Mouse (Mus musculus) left cerebral cortex, postnatal 10 days (tissue): Measurements from ENCODE around the gene Ip6k2. TPM values are rescaled to one million over a fixed set of nuclear protein-coding genes. Genes with fewer than 3 reads are reported as not detected.

Experiments
- DNase-seq, 2 experiments: peaks; one replicate each; pipeline ENCODE4 v3.0.0; 2021 to 2022; ENCODE audit warnings: low spot score in 2 of 2, mixed read lengths in 1 of 2; ENCODE audit errors: extremely low spot score in 1 of 2
- intact Hi-C: fragments of 180-260 bp; cut with DNase I; formaldehyde crosslinking; loops from one replicate; pipeline ENCODE4 v1.15.1; 2025
- microRNA-seq: library from miRNA; unstranded; fragments of <30 nt; microRNA quantifications from one replicate; pipeline ENCODE4 v1.2.0, GENCODE M21; 2022
- total RNA-seq, 2 experiments: library from RNA; stranded (reverse); gene quantifications; 2 replicates each; pipeline ENCODE4 v1.2.3; 2021

Gene Ip6k2
- total RNA-seq, 2 experiments from 2014 or later: 165 to 170 TPM

DNA sequence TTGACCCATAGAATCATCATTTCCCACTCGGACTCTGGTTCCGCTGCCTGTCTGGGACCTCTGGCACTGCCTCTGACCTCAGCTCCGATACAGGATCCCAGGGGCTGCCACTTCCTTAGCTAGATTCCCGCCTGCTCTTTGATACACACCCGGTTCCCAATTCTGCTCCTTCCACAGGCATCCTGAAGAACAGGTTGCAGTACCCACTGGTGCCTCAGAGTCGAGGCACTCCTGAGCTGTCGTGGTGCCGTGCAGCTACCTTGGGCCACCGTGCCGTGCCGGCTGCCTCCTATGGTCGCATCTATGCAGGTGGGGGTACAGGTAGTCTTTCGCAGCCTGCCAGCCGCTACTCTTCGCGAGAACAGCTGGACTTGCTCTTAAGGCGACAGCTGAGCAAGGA lies 64.8 kb downstream of the Ip6k2 start:
- no peak for DNase-seq
- intact Hi-C loops: no loop called here

DNA sequence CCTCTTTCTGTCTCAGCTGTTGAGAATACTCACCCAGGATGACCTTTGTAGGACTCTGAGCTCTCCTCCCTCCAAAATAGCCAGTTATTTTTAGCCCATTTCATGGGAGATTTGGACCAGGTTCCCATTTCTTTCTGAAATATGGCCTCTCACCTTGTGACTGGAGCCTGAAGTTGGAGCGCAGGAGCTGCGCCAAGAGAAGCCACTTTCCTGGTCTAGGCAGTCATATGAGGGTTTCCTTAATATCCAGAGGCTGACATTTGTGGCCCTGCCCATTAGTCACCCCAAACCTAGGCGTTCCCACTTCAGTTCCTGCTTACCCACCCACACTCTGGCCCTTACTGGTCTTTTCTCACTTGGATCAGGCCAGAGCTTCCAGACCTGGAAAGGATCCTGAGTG lies 69.4 kb downstream of the Ip6k2 start, which contains the start of gene Slc26a6:
TSS of gene Slc26a6 (plus strand) at position 308 of the 400 bp plus-strand sequence.
- intact Hi-C loops: no loop called here
- DNase-seq: no peak

DNA sequence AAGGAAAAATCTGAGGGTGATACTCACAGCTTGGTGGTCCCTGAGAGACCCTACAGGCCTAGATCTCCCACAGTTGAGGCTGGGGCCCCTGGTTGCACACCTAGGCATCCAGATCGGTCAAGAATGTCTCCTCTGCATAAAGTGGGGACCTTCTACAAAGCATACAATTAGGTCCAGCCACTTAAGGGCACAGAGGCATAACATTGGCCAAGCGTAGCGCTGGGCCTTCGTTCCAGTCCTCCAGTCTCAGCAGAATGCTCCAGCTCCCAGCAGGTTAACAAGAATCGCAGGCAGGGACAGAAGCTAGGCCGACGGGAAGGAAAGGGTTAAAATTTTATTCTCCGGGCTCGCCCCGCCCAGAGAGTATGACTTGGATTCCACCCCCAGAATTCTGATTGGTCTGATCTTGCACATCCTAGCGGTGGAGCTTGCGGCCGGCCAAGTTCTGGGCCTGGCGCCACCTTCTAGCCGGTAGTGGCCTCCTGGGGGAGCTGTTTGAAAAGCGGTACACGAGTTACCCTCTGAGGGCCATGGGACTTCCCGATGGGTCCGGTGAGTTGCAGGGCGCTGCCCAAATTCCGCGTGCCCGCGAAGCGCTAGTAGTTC lies 70.1 kb downstream of the Ip6k2 start:
- peak; percentile 94 for DNase-seq
- intact Hi-C loops: no loop called here

DNA sequence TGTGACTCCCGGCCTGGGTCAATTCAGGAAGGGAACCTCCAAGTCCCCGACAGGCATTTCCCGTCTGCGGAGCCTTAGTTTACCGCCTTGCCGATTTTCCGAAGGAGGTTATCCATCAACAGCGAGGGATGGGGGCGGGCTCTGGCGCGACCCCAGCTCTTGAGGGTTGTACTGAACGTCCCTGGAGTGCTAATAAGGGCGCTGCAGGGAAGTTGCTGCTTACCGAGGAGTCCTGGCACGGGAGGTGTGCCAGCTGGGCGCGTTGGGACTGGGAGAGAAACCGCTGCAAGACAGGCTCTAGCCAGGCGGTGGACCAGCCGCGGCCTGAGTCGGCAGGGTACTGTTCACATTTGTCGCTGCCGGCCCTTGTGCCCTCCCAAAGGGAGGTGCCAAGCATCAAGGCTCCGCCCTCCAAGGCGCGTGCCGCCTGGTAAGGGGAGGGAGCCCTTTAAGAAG lies 70.7 kb downstream of the Ip6k2 start:
- intact Hi-C loops: no loop called here
- DNase-seq: peak; percentile 89 to 92

DNA sequence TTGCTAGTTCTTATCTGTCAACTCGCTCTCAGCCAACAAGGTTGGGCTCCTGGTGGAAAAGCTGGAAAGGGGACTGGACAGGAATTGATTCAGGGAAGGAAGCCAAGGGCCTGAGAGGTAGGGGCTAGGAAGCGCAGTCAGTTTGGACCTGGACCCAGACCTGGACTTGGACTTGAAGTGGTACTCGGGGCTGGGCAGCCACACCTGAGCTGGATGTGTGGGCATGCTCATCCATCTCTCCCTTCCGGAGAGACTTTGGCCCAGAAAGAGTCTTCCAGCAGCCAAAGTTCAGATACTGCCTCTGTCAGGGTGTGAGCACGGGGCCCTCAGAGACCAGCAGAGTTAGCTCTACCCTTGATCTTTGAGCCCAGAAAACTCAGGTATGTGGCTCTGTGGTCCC lies 71.7 kb downstream of the Ip6k2 start:
- DNase-seq: no peak
- intact Hi-C loops: no loop called here

Small RNAs within 50 kb of the gene (microRNA-seq; reads per million reads assigned to microRNA genes)
- not detected for gene Gm23156

Other genes starting within 250 kb of the Ip6k2 start
- gene Impdh2, start 223.5 kb upstream of the Ip6k2 start, total RNA-seq: 10 to 100 TPM; 64.3 to 68.3 TPM
- 10 to 100 TPM; 53.3 to 57.0 TPM for gene Ndufaf3, start 216.4 kb upstream of the Ip6k2 start, total RNA-seq
- gene Dalrd3, start 213.9 kb upstream of the Ip6k2 start, total RNA-seq: 10 to 100 TPM; 70.9 to 76.1 TPM
- 100 to 1,000 TPM; 282 TPM for gene Wdr6, start 205.1 kb upstream of the Ip6k2 start, total RNA-seq
- 10 to 100 TPM; 47.8 to 52.2 TPM for gene P4htm, start 186.1 kb upstream of the Ip6k2 start, total RNA-seq
- 10 to 100 TPM; 46.7 to 48.8 TPM for gene Arih2, start 134.4 kb upstream of the Ip6k2 start, total RNA-seq
- 10 to 100 TPM; 15.7 to 16.5 TPM for gene Slc25a20, start 121.7 kb upstream of the Ip6k2 start, total RNA-seq
- gene Prkar2a, start 94.5 kb upstream of the Ip6k2 start, total RNA-seq: 10 to 100 TPM; 54.3 to 58.7 TPM
- 10 to 100 TPM; 27.7 to 31.7 TPM for gene Nckipsd, start 24.6 kb downstream of the Ip6k2 start, total RNA-seq
- 10 to 100 TPM; 57.2 to 62.0 TPM for gene Celsr3, start 42.5 kb downstream of the Ip6k2 start, total RNA-seq
- gene Slc26a6, start 69.5 kb downstream of the Ip6k2 start, total RNA-seq: 10 to 100 TPM; 35.3 to 41.3 TPM
- gene Tmem89, start 130.8 kb downstream of the Ip6k2 start, total RNA-seq: not detected
- gene Uqcrc1, start 152.8 kb downstream of the Ip6k2 start, total RNA-seq: 100 to 1,000 TPM; 394 to 398 TPM
- gene Col7a1, start 169.8 kb downstream of the Ip6k2 start, total RNA-seq: 1 to 10 TPM; 5.2 to 6.1 TPM
- gene Ucn2, start 202.2 kb downstream of the Ip6k2 start, total RNA-seq: under 1 TPM; 0.30 to 0.49 TPM
- 10 to 100 TPM; 19.2 to 25.8 TPM for gene Pfkfb4, start 208.0 kb downstream of the Ip6k2 start, total RNA-seq